Mouse (Mus musculus) right cerebral cortex, adult 2 months (tissue): ENCODE data around the gene Fcrla.
"Not testable (repeated sequence)": the region's sequence is repeated elsewhere in the genome, so short reads cannot be mapped to it uniquely, and the experiment has no call there.

Source experiments
- DNase-seq, 2 experiments: peaks; one replicate each; pipeline ENCODE4 v3.0.0; 2021 to 2022; ENCODE audit warnings: low spot score in 2 of 2

Gene Fcrla

GRCm38 (mm10) chr1:170927378-170927777, at the start of gene Fcrla:
Gene Fcrla (minus strand): TSS chr1:170927583.
- no peak for DNase-seq

DNA sequence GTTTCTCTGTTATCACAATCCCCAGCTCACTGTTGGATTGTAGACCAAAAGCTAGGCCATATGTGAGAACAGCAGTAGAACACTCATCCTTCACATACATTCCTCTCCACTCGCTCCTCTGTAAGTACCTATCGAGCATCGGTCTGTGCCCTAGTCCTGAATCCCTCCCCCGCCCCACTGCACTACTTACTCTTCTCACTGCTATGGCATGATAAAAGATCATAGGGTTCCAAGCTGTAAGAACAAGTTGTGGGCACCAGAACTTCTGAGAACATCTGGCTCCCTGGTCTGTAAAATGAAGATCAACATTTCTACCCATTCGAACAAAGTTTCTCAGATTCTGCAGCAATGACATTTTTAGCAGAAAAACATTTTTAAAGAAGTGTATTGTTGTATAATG, 49.1 kb upstream of the Fcrla start, which contains the start of gene Fcgr2b:
TSS of gene Fcgr2b (minus strand) at position 101 of the 400 bp plus-strand sequence.
- DNase-seq, result no peak

DNA sequence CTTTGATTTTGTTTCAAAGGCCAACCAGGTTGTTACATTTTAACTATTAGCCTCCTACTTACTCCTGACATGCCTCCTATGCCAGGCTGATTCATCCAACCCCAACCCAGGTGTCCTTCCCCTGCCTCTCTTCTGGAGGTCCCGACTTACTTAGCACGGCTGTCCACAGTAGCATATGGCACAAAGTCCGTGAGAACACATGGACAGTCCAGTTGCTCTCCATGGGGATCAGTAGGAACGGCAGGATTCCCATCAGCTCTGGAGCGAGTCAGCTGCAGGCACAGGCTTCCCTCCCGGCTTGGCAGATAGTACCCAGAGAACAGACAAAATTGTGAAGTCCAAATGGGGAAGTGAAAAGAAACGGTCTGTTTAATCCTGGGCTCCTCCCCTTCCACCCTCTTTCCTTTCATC, 48.4 kb upstream of the Fcrla start:
- DNase-seq, result no peak

DNA sequence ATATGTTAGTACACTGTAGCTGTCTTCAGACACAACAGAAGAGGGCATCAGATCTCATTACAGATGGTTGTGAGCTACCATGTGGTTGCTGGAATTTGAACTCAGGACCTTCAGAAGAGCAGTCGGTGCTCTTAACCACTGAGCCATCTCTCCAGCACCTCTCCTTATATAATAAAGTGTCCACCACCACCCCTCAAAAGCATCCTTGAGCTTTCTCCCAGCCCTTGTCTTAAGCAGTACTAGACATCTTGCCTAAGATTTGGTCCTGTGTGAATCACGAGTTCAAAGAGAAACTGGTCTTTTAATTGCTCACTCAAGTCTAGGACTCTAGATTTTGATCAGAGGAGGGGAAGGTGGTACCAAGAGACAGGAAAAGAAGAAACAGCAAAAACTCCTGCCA, 48.0 kb upstream of the Fcrla start:
- DNase-seq, result not testable (repeated sequence)

DNA sequence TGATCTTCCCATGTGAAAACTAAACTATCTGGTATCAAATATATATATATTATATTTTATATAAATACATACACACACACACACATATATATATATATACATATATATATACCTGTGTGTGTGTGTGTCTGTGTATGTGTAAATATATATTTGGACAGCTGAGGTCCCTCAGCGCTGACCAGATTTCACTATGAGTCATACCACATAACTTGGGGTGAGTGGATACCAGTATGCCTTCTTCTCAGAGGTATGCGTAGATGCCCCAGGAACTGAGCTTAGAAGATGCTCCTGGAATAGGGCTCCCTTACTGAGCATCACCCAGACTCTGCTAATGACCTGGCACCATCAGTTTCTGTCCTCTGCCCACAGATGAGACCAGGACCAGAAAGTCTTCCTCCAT, 47.4 kb upstream of the Fcrla start:
- no peak for DNase-seq

- no peak for DNase-seq
Measured at GRCm38 (mm10) chr1:170974171-170974570, 46.8 kb upstream of the Fcrla start.

- no peak for DNase-seq
Measured at GRCm38 (mm10) chr1:170972936-170973335, 45.6 kb upstream of the Fcrla start.

DNA sequence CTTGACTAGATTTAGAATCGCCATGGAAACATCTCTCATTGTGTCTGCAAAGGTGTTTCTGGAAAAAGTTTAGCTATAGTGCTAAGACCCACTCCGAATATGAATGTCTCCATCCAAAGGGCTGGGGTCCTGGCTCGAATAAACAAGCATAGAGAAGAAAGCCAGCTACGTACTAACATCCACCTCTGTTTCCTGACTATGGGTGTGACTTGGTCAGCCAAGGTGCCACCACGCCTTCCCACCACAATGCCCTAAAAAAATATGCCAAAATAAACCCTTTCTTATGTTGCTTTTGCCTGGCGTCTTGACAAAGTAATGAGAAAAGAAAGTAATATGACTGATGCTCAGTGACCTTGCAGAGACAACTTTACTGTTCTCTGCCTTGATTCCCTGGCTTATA, 45.1 kb upstream of the Fcrla start:
- no peak for DNase-seq

- DNase-seq, result no peak
Measured at GRCm38 (mm10) chr1:170968576-170968975, 41.2 kb upstream of the Fcrla start.

DNA sequence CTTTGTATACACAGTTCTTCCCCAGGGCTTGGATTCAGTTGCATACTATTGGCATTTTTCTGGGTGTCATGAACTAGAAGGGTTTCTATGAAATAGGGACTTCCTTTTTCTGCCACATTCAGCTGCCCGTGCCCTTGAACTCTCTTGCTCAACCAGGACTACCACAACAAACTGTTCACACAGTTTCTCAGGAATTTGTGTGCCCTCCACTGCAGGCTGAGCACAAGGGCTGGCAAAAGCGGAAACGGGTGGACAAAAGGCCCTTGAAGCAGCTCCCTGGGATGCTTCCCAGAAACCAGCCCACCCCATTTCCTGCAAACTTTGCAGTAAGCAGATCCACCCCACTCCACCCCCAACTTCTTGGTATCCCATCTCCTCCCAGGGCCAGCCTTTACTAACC, 40.2 kb upstream of the Fcrla start:
- DNase-seq, result no peak

DNA sequence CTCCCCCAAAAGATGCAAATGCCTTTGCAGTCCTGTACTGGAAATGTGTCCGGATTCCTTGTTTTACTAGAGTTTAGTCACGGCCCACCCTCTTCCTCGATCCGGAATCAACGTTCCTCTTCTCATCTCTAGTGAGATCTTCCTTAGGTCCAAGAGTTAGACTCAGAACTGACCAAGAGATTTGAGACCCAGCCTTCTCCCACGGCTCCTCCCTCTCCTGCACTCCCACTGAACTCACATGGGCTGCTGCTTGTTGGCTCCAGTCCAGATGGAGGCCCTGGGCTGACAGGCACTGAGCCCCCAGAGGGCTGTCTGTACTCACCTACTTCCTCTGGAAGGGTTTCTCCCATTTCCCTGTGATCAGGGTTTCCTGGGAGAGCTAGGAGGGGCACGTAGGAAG, 35.7 kb upstream of the Fcrla start:
- DNase-seq, result no peak

DNA sequence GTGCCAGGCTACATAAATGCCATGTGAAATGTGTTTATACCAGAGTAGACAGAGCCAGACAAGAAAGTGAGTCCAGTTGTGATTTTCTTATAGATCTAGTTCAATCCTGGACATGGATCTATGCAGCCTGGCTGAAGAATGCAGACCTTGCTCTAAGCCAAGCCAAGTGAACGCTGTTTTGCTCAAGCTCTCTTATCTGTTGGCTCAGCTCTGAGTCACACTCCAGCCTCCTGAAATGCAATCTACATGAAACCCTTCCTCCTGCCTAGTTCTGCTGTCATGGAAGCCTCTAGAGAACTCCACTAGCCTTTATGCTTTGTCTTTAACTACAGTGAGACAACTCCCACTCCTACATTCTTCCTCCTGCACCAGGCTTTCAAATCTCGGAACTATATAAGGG, 34.9 kb upstream of the Fcrla start:
- no peak for DNase-seq

DNA sequence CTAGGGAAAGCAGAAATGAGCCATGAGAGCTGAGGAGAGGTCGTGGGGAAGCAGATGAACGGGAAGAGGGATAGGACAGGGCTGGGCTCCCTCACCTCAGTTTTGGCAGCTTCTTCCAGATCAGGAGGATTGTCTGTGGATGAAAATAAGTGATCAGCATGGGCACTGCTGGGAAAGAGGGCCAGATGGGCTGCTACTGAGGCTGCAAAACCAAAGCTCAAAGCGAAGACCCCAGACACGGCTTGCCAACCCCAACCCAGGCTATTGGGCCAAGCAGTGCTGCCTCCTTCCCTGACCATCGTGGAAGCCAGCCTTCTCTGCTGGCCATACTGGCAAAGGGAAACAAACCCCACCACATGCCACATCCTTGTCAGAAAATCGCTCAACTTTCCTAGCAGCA, 33.7 kb upstream of the Fcrla start:
- DNase-seq, result no peak

GRCm38 (mm10) chr1:170959791-170960190, 32.4 kb upstream of the Fcrla start:
- DNase-seq, result no peak

DNA sequence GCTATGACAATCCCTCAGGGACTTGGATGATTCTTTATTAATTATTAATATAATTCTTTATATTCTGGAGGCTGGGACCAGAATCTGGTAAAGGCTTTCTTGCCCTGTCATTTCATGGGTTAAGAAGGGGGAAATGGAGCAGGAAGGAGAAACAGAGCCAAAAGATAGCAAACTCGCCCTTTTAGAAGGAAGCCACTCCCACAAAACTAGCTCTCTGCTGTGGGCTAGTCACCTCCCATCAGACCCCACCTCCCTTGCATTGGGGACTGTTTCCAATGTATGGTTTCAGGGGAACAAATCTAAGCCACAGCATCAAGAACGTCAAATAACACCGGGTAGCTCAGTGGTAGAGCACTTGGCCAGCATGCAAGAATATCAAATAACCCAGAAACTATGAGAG, 30.8 kb upstream of the Fcrla start:
- DNase-seq, result no peak

- no peak for DNase-seq
Measured at GRCm38 (mm10) chr1:170953192-170953591, 25.8 kb upstream of the Fcrla start.

- DNase-seq, result no peak
Measured at GRCm38 (mm10) chr1:170950772-170951171, 23.4 kb upstream of the Fcrla start.

GRCm38 (mm10) chr1:170944908-170945307, 17.5 kb upstream of the Fcrla start:
- not testable (repeated sequence) for DNase-seq

GRCm38 (mm10) chr1:170944151-170944550, 16.8 kb upstream of the Fcrla start:
- DNase-seq, result not testable (repeated sequence)

DNA sequence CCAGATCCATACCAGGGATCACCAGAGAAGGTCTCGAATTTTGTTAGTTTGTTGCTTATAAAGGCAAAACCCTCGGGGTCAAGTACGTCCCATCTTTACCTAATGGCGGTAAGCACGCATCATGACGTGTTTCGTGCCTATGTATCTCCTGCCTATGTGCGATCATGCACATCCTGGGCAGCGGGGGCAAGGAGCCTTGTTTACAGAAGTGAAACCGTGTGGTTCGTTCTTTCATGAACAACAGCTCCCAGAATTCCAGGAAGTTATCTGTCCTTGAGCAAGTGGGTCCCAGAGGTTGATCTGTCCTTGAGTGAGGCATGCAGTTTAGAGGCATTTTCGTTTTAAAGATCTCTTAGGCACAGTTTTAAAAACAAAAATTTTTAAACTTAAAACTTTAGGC, 11.9 kb upstream of the Fcrla start:
- DNase-seq, result no peak

DNA sequence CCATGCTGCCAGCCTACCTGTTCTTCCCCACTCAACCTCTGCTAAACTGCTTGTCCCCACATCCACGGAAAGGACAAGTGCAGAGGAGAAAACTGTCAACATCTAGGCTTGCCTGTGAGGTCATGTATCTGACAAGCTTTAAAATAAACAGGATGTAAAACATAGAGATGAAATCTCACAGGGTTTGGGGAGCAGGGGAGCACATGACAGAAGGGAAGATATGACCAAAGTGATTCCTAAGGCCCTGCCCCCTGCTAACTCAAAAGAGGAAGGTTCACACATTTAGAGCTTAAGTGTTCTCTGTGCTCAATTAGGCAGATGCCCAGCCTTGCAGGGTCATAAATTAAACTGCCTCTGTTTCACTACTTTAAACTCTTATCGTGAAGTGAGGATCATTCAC, 7.0 kb upstream of the Fcrla start:
- DNase-seq, result no peak

- DNase-seq, result no peak
Measured at GRCm38 (mm10) chr1:170933940-170934339, 6.6 kb upstream of the Fcrla start.

DNA sequence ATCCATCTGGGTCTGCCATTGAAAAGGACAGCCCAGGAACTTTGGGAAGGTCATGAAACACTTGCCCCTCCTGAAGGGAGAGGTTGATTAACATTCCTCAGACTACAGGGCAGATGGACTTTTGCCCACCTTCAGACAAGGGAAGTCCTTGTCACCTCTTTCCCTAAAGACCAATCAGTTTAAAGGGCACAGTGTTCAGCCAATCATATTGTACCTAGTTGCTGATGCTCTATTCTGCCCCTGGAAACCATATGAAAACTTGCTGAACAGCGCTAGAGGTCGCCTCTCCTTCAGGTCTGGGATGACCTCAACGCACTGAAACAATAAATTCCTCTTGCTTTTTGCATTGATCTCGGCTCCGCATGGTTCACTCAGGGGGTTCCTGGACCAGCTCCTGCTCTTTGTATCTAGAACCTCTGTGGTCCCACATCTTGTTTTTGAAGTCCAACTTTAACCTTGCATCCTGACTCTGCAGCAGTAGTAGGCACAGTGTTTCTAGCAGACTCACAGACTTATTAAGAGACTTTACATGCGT, 6.1 kb upstream of the Fcrla start:
- no peak for DNase-seq

DNA sequence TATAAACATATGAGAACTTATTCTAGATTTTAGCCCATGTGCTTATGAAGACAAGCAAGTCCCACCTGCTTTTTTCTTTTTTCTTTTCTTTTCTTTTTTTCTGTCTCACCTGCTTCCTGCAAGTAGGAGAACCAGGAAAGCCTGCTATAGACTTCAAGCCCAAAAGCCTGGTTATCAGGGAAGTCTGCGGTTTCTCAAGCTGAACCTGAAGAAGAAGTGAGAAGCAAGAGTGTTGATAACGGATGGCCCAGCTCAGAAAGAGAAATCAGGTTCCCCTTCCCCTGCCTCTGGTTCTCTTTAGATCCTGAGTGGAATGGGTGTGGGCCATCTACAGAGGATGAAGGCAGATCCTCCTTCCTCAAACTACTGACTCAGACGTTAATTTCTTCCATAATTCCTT, 4.7 kb upstream of the Fcrla start:
- DNase-seq, result no peak
